Mouse (Mus musculus) kidney, postnatal 0 days (tissue): ENCODE results near the gene Psg29. TPM values are rescaled to one million over a fixed set of nuclear protein-coding genes. Genes with fewer than 3 reads are reported as not detected.
A peak's percentile ranks its signal among the peaks of the same experiment; 100 is the strongest.

Source experiments
- ATAC-seq: fragments of 200-750 bp; cut with Nextera tagmentation; replicated peaks from 2 replicates; pipeline ENCODE4 v1.8.0; 2017; ENCODE audit warnings: low read depth, moderate number of reproducible peaks, moderate TSS enrichment, moderate library complexity; ENCODE audit not compliant: low FRiP score
- DNase-seq: peaks from one replicate; pipeline ENCODE4 v3.0.0-alpha.2; 2016; ENCODE audit warnings: low spot score
- H3K27ac ChIP-seq: fragments of 300-500 bp; sonication (generic); 2 replicates; pipeline ENCODE4 v1.5.1; 2014; ENCODE audit warnings: mild to moderate bottlenecking
- H3K27me3 ChIP-seq: fragments of 300-500 bp; sonication (generic); 2 replicates; pipeline ENCODE4 v1.6.1; 2014; ENCODE audit warnings: low read length, mixed read lengths; ENCODE audit not compliant: insufficient read depth
- H3K36me3 ChIP-seq: fragments of 300-500 bp; sonication (generic); 2 replicates; pipeline ENCODE4 v1.6.1; 2014; ENCODE audit warnings: low read length, mixed read lengths; ENCODE audit not compliant: insufficient read depth
- H3K4me1 ChIP-seq: fragments of 300-500 bp; sonication (generic); replicated peaks from 2 replicates; pipeline ENCODE4 v1.6.1; 2014; ENCODE audit warnings: antibody characterized with exemption, low read length, mixed read lengths; ENCODE audit not compliant: insufficient read depth
- H3K4me2 ChIP-seq: fragments of 300-500 bp; sonication (generic); 2 replicates; pipeline ENCODE4 v1.6.1; 2014; ENCODE audit warnings: mild to moderate bottlenecking, low read length, moderate library complexity, mixed read lengths
- H3K4me3 ChIP-seq: fragments of 300-500 bp; sonication (generic); replicated peaks from 2 replicates; pipeline ENCODE4 v1.5.1; 2014; ENCODE audit warnings: low read depth, low read length
- H3K9ac ChIP-seq: fragments of 300-500 bp; sonication (generic); 2 replicates; pipeline ENCODE4 v1.6.1; 2014; ENCODE audit warnings: low read depth, low read length
- H3K9me3 ChIP-seq: fragments of 300-500 bp; sonication (generic); replicated peaks from 2 replicates; pipeline ENCODE4 v1.6.1; 2016; ENCODE audit warnings: low read length, inconsistent platforms, mixed read lengths
- CTCF ChIP-seq: IDR thresholded peaks from 2 replicates; pipeline ENCODE4 v1.5.1; 2016; ENCODE audit warnings: antibody characterized with exemption, low read depth, mild to moderate bottlenecking, moderate library complexity
- WGBS: fragments of 180-500 bp; shearing (Covaris S2); extraction: QIAGEN DNeasy Blood & Tissue Kit; methylation state at CpG from one replicate; pipeline ENCODE4 v1.1.7; 2014; 5-methylcytosine and 5-hydroxymethylcytosine counted together
- polyA plus RNA-seq: library from polyadenylated mRNA; unstranded; fragments of >200 nt; fragmentation: Nextera tagmentation; extraction: Ambion mirVana; gene quantifications from 2 replicates; pipeline ENCODE4 v1.2.1, GENCODE M21; 2015

Psg29 gene
- not detected in 2 replicates for polyA plus RNA-seq

- Histone ChIP-seq H3K4me3 (no peak within 1 kb of the TSS), H3K4me2 (no peak within 1 kb of the TSS), H3K9me3 (no peaks in the 10 kb centered on the region), H3K27me3 (no peaks in the 10 kb centered on the region), H3K27ac (no peak within 1 kb of the TSS), H3K36me3 (no peaks in the 10 kb centered on the region), H3K9ac (no peak within 1 kb of the TSS), H3K4me1 (no peaks in the 10 kb centered on the region)
- DNase-seq = no peak
- ATAC-seq = no peak
- no peak for TF ChIP-seq CTCF
Observed at GRCm38 (mm10) chr7:17203177-17203576, at the start of gene Psg29. TSS of gene Psg29 (plus strand) at chr7:17203477.

- Histone ChIP-seq H3K4me2 (no peak overlapping the region), H3K9ac (no peak overlapping the region), H3K27ac (no peak overlapping the region), H3K27me3 (no peaks in the 10 kb centered on the region), H3K4me1 (no peaks in the 10 kb centered on the region), H3K36me3 (no peaks in the 10 kb centered on the region), H3K4me3 (no peak overlapping the region), H3K9me3 (no peaks in the 10 kb centered on the region)
- peak; percentile 68; the same call in 1 of the 2 replicates for TF ChIP-seq CTCF
- DNase-seq (peak; percentile 16), ATAC-seq (0 out of 2 replicates have a peak, but pooled peaks have one; percentile 26)
- 43% methylated on average over 2 of the region's 2 CpGs for WGBS
Observed at GRCm38 (mm10) chr7:17155634-17156033, 47.6 kb upstream of the Psg29 start.

- DNase-seq (peak; percentile 7), ATAC-seq (peak; percentile 77)
- no peak overlapping the region for H3K4me3 ChIP-seq
- WGBS = 62% methylated on average over 3 of the region's 3 CpGs
- no peak for TF ChIP-seq CTCF
- no peaks in the 10 kb centered on the region for H3K27me3 ChIP-seq
- H3K27ac ChIP-seq = peak overlapping the region; percentile 25; the same call in 1 of the 2 replicates
- no peak overlapping the region for H3K4me2 ChIP-seq
- H3K9me3 ChIP-seq = no peaks in the 10 kb centered on the region
- H3K36me3 ChIP-seq = no peaks in the 10 kb centered on the region
- H3K9ac ChIP-seq = no peak overlapping the region
- no peaks in the 10 kb centered on the region for H3K4me1 ChIP-seq
Observed at GRCm38 (mm10) chr7:17156885-17157677, 46.2 kb upstream of the Psg29 start.

- no peak for TF ChIP-seq CTCF
- WGBS = 75% methylated on average over 7 of the region's 7 CpGs
- H3K4me3 ChIP-seq = no peak overlapping the region
Observed at GRCm38 (mm10) chr7:17159011-17159410, 44.3 kb upstream of the Psg29 start.

GRCm38 (mm10) chr7:17171827-17172226 is 31.4 kb upstream of the Psg29 start:
- WGBS = 88% methylated on average over 4 of the region's 4 CpGs
- TF ChIP-seq CTCF = no peak
- Histone ChIP-seq H3K9ac (no peak overlapping the region), H3K27ac (no peak overlapping the region), H3K27me3 (no peaks in the 10 kb centered on the region), H3K36me3 (no peaks in the 10 kb centered on the region), H3K4me2 (no peak overlapping the region), H3K9me3 (no peaks in the 10 kb centered on the region), H3K4me1 (no peaks in the 10 kb centered on the region), H3K4me3 (no peak overlapping the region)
- no peak for DNase-seq
- ATAC-seq = no peak

More at GRCm38 (mm10) chr7:17159011-17159410, 44.3 kb upstream of the Psg29 start:
- Histone ChIP-seq H3K27me3 (no peaks in the 10 kb centered on the region), H3K36me3 (no peaks in the 10 kb centered on the region), H3K4me2 (no peak overlapping the region), H3K9ac (no peak overlapping the region), H3K4me1 (no peaks in the 10 kb centered on the region), H3K27ac (no peak overlapping the region), H3K9me3 (no peaks in the 10 kb centered on the region)
- no peak for DNase-seq
- ATAC-seq = no peak

- WGBS = 64% methylated on average over 3 of the region's 3 CpGs
- Histone ChIP-seq H3K27me3 (no peaks in the 10 kb centered on the region), H3K4me3 (no peak overlapping the region), H3K9ac (no peak overlapping the region), H3K9me3 (no peaks in the 10 kb centered on the region), H3K4me2 (no peak overlapping the region), H3K36me3 (no peaks in the 10 kb centered on the region), H3K4me1 (no peaks in the 10 kb centered on the region), H3K27ac (no peak overlapping the region)
- DNase-seq (no peak), ATAC-seq (no peak)
- TF ChIP-seq CTCF = no peak
Observed at GRCm38 (mm10) chr7:17205530-17206184, 2.4 kb downstream of the Psg29 start.

Other genes starting within 250 kb of the Psg29 start
- 0.28 and 0.33 TPM in 2 replicates for gene Pnmal1, start 243.8 kb upstream of the Psg29 start, polyA plus RNA-seq
- 0.09 and 0.13 TPM in 2 replicates for gene Gm42372, start 220.4 kb upstream of the Psg29 start, polyA plus RNA-seq
- gene Ccdc8, start 210.8 kb upstream of the Psg29 start, polyA plus RNA-seq = 15.7 and 16.9 TPM in 2 replicates
- 82.0 and 95.4 TPM in 2 replicates for gene Ppp5c, start 175.6 kb upstream of the Psg29 start, polyA plus RNA-seq
- 5.1 and 6.1 TPM in 2 replicates for gene Hif3a, start 141.1 kb upstream of the Psg29 start, polyA plus RNA-seq
- gene Psg16, start 129.4 kb upstream of the Psg29 start, polyA plus RNA-seq = 0.07 TPM in 1 of 2 replicates, not detected in the other
- not detected in 2 replicates for gene Ceacam3, start 53.2 kb upstream of the Psg29 start, polyA plus RNA-seq